Mouse (Mus musculus) frontal cortex, postnatal 36 days (tissue): ENCODE data around the gene Slfn5.
"Not testable (repeated sequence)": the region's sequence is repeated elsewhere in the genome, so short reads cannot be mapped to it uniquely, and the experiment has no call there.

Experiments
- DNase-seq, 2 experiments: peaks; one replicate each; pipeline ENCODE4 v3.0.0; 2022; ENCODE audit warnings: low spot score in 2 of 2

The Slfn5 gene

GRCm38 (mm10) chr11:82950736-82951481 lies at the start of gene Slfn5:
Gene Slfn5, plus strand, starts transcription at chr11:82951349.
- DNase-seq, result no peak

GRCm38 (mm10) chr11:82901606-82902310 lies 49.4 kb upstream of the Slfn5 start:
- DNase-seq, result no peak

GRCm38 (mm10) chr11:82904952-82905351 lies 46.2 kb upstream of the Slfn5 start:
- no peak for DNase-seq

- DNase-seq, result no peak
These were observed 45.3 kb upstream of the Slfn5 start for GRCm38 (mm10) chr11:82905816-82906215.

- peak; percentile 93 to 94 for DNase-seq
These were observed 43.2 kb upstream of the Slfn5 start, which contains the start of gene Nle1 for GRCm38 (mm10) chr11:82907651-82908607. Gene Nle1, minus strand, starts transcription at chr11:82908411.

- no peak for DNase-seq
These were observed 42.5 kb upstream of the Slfn5 start for GRCm38 (mm10) chr11:82908608-82908989.

GRCm38 (mm10) chr11:82910250-82910649 lies 40.9 kb upstream of the Slfn5 start, which contains the start of gene Unc45b:
Gene Unc45b, plus strand, starts transcription at chr11:82910550.
- no peak for DNase-seq

GRCm38 (mm10) chr11:82910679-82911389 lies 40.3 kb upstream of the Slfn5 start:
- DNase-seq, result no peak

- peak; percentile 68 to 72 for DNase-seq
These were observed 36.3 kb upstream of the Slfn5 start for GRCm38 (mm10) chr11:82914711-82915352.

- no peak for DNase-seq
These were observed 30.4 kb upstream of the Slfn5 start for GRCm38 (mm10) chr11:82920768-82921167.

GRCm38 (mm10) chr11:82921691-82922090 lies 29.5 kb upstream of the Slfn5 start:
- DNase-seq, result no peak

GRCm38 (mm10) chr11:82923910-82924309 lies 27.2 kb upstream of the Slfn5 start:
- not testable (repeated sequence) for DNase-seq

GRCm38 (mm10) chr11:82928897-82929632 lies 22.1 kb upstream of the Slfn5 start:
- DNase-seq, result no peak

GRCm38 (mm10) chr11:82929633-82929950 lies 21.6 kb upstream of the Slfn5 start:
- no peak for DNase-seq

- DNase-seq, result not testable (repeated sequence)
These were observed 20.7 kb upstream of the Slfn5 start for GRCm38 (mm10) chr11:82930391-82930955.

GRCm38 (mm10) chr11:82931161-82931560 lies 20.0 kb upstream of the Slfn5 start:
- DNase-seq, result not testable (repeated sequence)

GRCm38 (mm10) chr11:82931671-82932450 lies 19.3 kb upstream of the Slfn5 start:
- DNase-seq, result not testable (repeated sequence)

GRCm38 (mm10) chr11:82933186-82933585 lies 18.0 kb upstream of the Slfn5 start:
- no peak for DNase-seq

GRCm38 (mm10) chr11:82943336-82943735 lies 7.8 kb upstream of the Slfn5 start:
- DNase-seq, result no peak
